Mouse (Mus musculus) liver, postnatal 0 days (tissue): ENCODE data around the gene Fam104a.

Source experiments
- CTCF ChIP-seq: sonication (generic); IDR thresholded peaks from 2 replicates; pipeline ENCODE4 v1.5.1; 2016; ENCODE audit warnings: antibody characterized with exemption, low read depth
- EP300 ChIP-seq: IDR thresholded peaks from 2 replicates; pipeline ENCODE4 v1.6.1; 2016; ENCODE audit warnings: antibody characterized with exemption, low read depth, mild to moderate bottlenecking

DNA sequence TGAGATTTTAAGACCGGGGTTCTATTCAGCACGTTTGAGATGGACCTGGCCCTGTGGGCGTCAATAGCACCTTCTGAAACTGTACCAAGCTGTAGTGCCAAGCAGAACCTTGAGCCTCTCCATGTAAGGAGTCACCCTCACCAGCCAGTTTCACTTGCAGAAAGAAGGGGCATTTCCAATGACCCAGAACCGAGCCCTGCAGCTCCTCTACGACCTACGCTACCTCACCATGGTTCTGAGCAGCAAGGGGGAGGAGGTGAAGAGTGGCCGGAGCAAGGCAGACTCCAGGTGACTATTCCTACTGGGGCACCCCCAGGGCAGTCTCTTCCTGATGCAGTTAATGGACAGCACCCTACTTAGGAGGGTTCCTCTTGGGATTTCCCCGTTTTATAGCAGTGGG is 25.6 kb downstream of the Fam104a start:
- TF ChIP-seq CTCF (no peak), EP300 (no peak)
